Mouse (Mus musculus): ENCODE results near the gene Epha7. TPM values are rescaled to one million over a fixed set of nuclear protein-coding genes. Genes with fewer than 3 reads are reported as not detected.

Epha7 gene
- polyA plus RNA-seq (2015; fragmentation: Nextera tagmentation; extraction: Ambion mirVana): 45.2 and 51.8 TPM in 2 replicates

GRCm38 (mm10) chr4:28812691-28813289 lies at the start of gene Epha7:
Epha7 (plus strand) TSS chr4:28813131.
- Histone ChIP-seq H3K27me3 (no peaks in the 10 kb centered on the region), H3K36me3 (no peaks in the 10 kb centered on the region), H3K9ac (peak within 1 kb of the TSS; percentile 85), H3K27ac (replicated peaks) (peak within 1 kb of the TSS; percentile 97), H3K4me3 (peak within 1 kb of the TSS; percentile 66), H3K9me3 (no peaks in the 10 kb centered on the region), H3K4me2 (peak within 1 kb of the TSS; percentile 76), H3K4me1 (replicated peaks) (peaks cover 11% of the 10 kb centered on the region)
- ATAC-seq (ENCODE audit: low read depth): peak; percentile 98
- under 1% methylated on average over 47 of the region's 48 CpGs for WGBS

GRCm38 (mm10) chr4:28783961-28784360 lies 29.0 kb upstream of the Epha7 start:
- no peak overlapping the region for H3K4me2 ChIP-seq
- H3K36me3 ChIP-seq: no peaks in the 10 kb centered on the region
- H3K4me1 ChIP-seq (replicated peaks): no peaks in the 10 kb centered on the region
- no peaks in the 10 kb centered on the region for H3K27me3 ChIP-seq
- H3K27ac ChIP-seq (replicated peaks): no peak overlapping the region
- no peak overlapping the region for H3K4me3 ChIP-seq
- ATAC-seq (ENCODE audit: low read depth): no peak
- WGBS: 61% methylated on average over 3 of the region's 3 CpGs
- H3K9ac ChIP-seq: no peak overlapping the region
- H3K9me3 ChIP-seq: no peaks in the 10 kb centered on the region

GRCm38 (mm10) chr4:28808800-28809199 lies 4.1 kb upstream of the Epha7 start:
- Histone ChIP-seq H3K4me1 (replicated peaks) (peaks cover 6% of the 10 kb centered on the region; the same call in 1 of the 2 replicates), H3K9ac (no peak overlapping the region), H3K9me3 (no peaks in the 10 kb centered on the region), H3K36me3 (no peaks in the 10 kb centered on the region), H3K4me2 (no peak overlapping the region), H3K4me3 (no peak overlapping the region), H3K27me3 (no peaks in the 10 kb centered on the region), H3K27ac (replicated peaks) (no peak overlapping the region)
- ATAC-seq (ENCODE audit: low read depth): no peak

DNA sequence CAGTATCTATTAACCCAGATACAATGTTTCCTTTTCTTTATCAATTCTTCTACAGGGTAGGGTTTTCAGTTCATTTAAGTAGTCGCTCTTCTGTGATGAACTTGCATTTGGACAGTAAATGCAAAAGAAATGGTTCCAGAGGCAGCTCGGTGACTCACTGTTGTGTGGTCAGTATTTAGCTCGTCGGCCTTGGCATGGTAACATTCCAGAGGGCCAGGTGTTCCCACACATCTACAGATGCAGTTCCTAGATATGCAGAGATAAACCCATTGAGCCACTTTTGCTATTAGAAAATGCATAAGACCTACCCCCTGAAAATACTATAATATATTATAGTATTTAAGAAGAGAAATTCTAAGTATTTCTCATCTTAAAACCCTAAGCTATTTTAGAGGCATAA lies 3.2 kb upstream of the Epha7 start:
- 78% methylated on average over 4 of the region's 4 CpGs for WGBS

DNA sequence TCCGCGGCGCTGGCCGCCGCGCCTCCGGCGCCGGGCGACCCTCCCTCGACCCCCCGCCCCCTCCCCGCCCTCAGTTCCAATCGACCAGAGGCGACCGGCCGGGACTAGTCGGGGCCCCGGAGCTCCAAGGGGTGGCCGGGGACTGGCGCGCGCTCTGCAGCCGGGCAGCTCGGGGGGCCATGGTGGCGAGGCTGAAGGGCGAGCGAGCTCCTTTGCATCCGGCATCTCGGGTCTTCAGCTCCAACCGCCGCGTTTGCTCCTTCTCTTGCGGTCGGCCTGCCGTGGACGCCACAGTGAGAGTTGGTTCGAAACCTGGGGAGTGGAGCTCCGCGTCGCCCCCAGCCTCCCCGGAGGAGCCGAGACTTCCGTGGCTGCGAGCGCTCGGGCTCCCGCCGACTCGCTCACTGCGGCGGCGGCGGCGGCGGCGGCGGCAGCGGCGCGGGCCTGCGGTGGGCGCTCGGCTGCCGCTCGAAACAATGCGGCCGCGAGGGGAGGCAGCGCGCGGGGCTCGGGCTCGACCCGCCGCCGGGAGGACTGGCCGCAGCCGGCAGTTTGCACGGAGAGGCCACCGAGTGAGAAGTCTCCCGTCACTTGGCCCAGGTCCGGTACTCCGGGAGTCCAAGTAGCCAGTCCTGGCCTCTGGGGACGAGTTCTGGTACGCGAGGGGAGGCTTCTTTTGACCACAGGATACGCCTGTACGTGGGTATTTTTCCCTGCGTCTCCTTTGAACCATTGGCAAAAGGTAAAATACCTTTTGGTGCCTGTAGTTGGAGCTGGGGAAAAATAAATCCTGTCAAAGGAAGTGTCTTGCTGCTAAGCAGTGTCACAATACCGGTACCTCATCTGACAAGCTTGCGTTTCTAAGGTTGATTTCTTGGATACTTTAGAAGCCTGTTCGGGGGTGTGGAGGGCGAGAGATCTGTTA lies 882 bp downstream of the Epha7 start:
- no peaks in the 10 kb centered on the region for H3K27me3 ChIP-seq
- H3K4me2 ChIP-seq: peak overlapping the region; percentile 76
- WGBS: under 1% methylated on average over 67 of the region's 94 CpGs
- peak; percentile 66 for ATAC-seq (ENCODE audit: low read depth)
- peaks cover 11% of the 10 kb centered on the region for H3K4me1 ChIP-seq (replicated peaks)
- peak overlapping the region; percentile 85 for H3K9ac ChIP-seq
- H3K27ac ChIP-seq (replicated peaks): peak overlapping the region; percentile 97
- no peaks in the 10 kb centered on the region for H3K9me3 ChIP-seq
- no peaks in the 10 kb centered on the region for H3K36me3 ChIP-seq
- H3K4me3 ChIP-seq: peak overlapping the region; percentile 66

More for the DNA sequence above, 3.2 kb upstream of the Epha7 start:
- H3K4me3 ChIP-seq: no peak overlapping the region
- no peak overlapping the region for H3K4me2 ChIP-seq
- peaks cover 6% of the 10 kb centered on the region; the same call in 1 of the 2 replicates for H3K4me1 ChIP-seq (replicated peaks)
- H3K27ac ChIP-seq (replicated peaks): no peak overlapping the region
- no peaks in the 10 kb centered on the region for H3K36me3 ChIP-seq
- H3K9ac ChIP-seq: no peak overlapping the region
- H3K9me3 ChIP-seq: no peaks in the 10 kb centered on the region
- no peak for ATAC-seq (ENCODE audit: low read depth)
- no peaks in the 10 kb centered on the region for H3K27me3 ChIP-seq

DNA sequence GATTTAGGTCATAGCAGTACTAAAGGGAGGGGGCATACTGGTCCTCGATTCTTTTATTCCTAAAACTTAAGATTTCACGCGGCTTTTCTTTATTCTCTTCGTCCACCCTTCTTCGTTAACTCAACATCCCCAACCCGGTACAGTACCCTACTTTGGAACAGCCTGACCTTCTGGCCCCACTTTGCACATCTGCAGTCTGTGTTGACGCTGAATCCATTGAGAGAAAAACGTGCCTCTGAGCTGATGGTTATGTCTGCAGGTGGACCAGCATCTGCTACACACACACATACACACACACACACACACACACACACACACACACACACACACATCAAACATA lies 1.5 kb downstream of the Epha7 start:
- H3K9ac ChIP-seq: peak overlapping the region; percentile 85
- H3K9me3 ChIP-seq: no peaks in the 10 kb centered on the region
- H3K4me2 ChIP-seq: peak overlapping the region; percentile 76
- ATAC-seq (ENCODE audit: low read depth): no peak
- H3K4me3 ChIP-seq: peak overlapping the region; percentile 66
- H3K27me3 ChIP-seq: no peaks in the 10 kb centered on the region
- no peaks in the 10 kb centered on the region for H3K36me3 ChIP-seq
- peaks cover 11% of the 10 kb centered on the region for H3K4me1 ChIP-seq (replicated peaks)
- peak overlapping the region; percentile 97 for H3K27ac ChIP-seq (replicated peaks)
- 0% methylated on average over 8 of the region's 8 CpGs for WGBS

GRCm38 (mm10) chr4:28814816-28815620 lies 2.1 kb downstream of the Epha7 start:
- no peaks in the 10 kb centered on the region for H3K9me3 ChIP-seq
- no peaks in the 10 kb centered on the region for H3K27me3 ChIP-seq
- peak overlapping the region; percentile 76 for H3K4me2 ChIP-seq
- peak overlapping the region; percentile 85 for H3K9ac ChIP-seq
- peak overlapping the region; percentile 97 for H3K27ac ChIP-seq (replicated peaks)
- peak; percentile 44 for ATAC-seq (ENCODE audit: low read depth)
- H3K4me3 ChIP-seq: peak overlapping the region; percentile 66
- WGBS: under 1% methylated on average over 72 of the region's 72 CpGs
- peaks cover 11% of the 10 kb centered on the region for H3K4me1 ChIP-seq (replicated peaks)
- no peaks in the 10 kb centered on the region for H3K36me3 ChIP-seq

DNA sequence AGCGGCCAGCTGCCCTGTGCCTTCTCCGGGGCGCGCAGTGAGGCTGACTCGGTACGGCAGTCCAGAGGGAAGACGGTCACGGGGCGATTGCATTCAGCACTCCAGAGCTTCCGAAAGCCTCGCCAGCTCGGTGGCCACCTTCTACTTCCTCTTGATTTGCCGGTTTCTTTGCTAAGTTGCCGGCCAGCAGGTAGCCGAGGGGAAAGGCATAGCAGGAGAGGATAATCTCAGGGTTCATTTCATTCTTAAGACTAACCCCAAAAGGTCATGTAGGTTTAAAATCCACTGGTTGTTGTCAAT lies 2.6 kb downstream of the Epha7 start:
- peak overlapping the region; percentile 85 for H3K9ac ChIP-seq
- H3K9me3 ChIP-seq: no peaks in the 10 kb centered on the region
- H3K36me3 ChIP-seq: no peaks in the 10 kb centered on the region
- H3K27me3 ChIP-seq: no peaks in the 10 kb centered on the region
- H3K27ac ChIP-seq (replicated peaks): peak overlapping the region; percentile 97
- H3K4me2 ChIP-seq: peak overlapping the region; percentile 76
- WGBS: 1% methylated on average over 15 of the region's 15 CpGs
- H3K4me1 ChIP-seq (replicated peaks): peaks cover 11% of the 10 kb centered on the region
- H3K4me3 ChIP-seq: peak overlapping the region; percentile 66
- no peak for ATAC-seq (ENCODE audit: low read depth)

- Histone ChIP-seq H3K4me3 (no peak overlapping the region), H3K9me3 (no peaks in the 10 kb centered on the region), H3K36me3 (peaks cover 8% of the 10 kb centered on the region), H3K27ac (replicated peaks) (no peak overlapping the region), H3K27me3 (no peaks in the 10 kb centered on the region), H3K9ac (no peak overlapping the region), H3K4me2 (no peak overlapping the region), H3K4me1 (replicated peaks) (peaks cover 4% of the 10 kb centered on the region)
- WGBS: 70% methylated on average over 1 of the region's 1 CpGs
- ATAC-seq (ENCODE audit: low read depth): no peak
Observed at GRCm38 (mm10) chr4:28823616-28824015, 10.7 kb downstream of the Epha7 start.

- no peak overlapping the region for H3K4me2 ChIP-seq
- H3K27ac ChIP-seq (replicated peaks): no peak overlapping the region
- WGBS: 55% methylated on average over 7 of the region's 7 CpGs
- no peaks in the 10 kb centered on the region for H3K27me3 ChIP-seq
- no peaks in the 10 kb centered on the region for H3K9me3 ChIP-seq
- H3K9ac ChIP-seq: no peak overlapping the region
- no peak for ATAC-seq (ENCODE audit: low read depth)
- peaks cover 4% of the 10 kb centered on the region for H3K4me1 ChIP-seq (replicated peaks)
- H3K4me3 ChIP-seq: no peak overlapping the region
- peaks cover 8% of the 10 kb centered on the region for H3K36me3 ChIP-seq
Observed at GRCm38 (mm10) chr4:28824616-28825015, 11.7 kb downstream of the Epha7 start.

DNA sequence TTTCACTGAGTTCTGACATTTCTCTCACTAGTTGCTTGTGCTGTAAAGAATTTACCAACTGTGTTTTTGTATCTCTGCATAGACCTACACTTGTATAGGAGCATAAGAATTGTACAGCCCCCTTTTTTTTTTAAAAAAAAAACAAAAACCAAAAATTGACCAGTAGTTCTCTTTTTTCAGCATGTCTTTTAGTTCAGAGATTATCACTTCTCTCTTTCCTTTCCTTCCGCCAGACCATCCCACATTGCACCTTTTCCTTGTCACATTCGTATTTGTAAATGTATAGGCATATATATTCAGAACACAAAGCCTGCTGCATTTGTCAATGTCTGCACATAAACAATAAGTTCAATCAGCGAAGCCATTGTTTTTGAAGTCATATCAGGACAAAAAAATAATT lies 24.7 kb downstream of the Epha7 start:
- Histone ChIP-seq H3K9me3 (no peaks in the 10 kb centered on the region), H3K4me3 (no peak overlapping the region), H3K4me2 (no peak overlapping the region), H3K27me3 (no peaks in the 10 kb centered on the region), H3K4me1 (replicated peaks) (0 out of 2 replicates have a peak, but pooled peaks cover 5% of the 10 kb centered on the region), H3K36me3 (no peaks in the 10 kb centered on the region), H3K27ac (replicated peaks) (no peak overlapping the region), H3K9ac (no peak overlapping the region)
- ATAC-seq (ENCODE audit: low read depth): no peak
- 92% methylated on average over 3 of the region's 3 CpGs for WGBS

DNA sequence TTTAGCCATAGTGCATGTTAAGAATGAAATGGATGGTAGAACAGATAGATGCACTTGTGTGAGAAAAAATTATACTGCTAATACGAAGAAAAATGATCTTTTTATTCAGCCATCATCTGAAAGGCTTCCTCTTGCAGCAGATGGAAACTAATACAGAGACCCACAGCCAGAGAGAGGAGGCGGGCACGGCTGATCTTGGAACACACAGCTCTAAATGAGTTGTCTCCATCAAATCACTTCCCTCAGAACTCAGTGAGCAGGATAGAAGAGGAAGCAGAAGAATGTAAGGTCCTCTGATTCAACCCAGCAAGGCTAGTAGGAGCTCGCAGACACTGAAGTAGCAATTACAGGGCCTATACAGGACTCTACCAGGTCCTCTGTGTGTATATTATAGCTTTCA lies 33.4 kb downstream of the Epha7 start:
- Histone ChIP-seq H3K4me2 (no peak overlapping the region), H3K27me3 (no peaks in the 10 kb centered on the region), H3K9me3 (no peaks in the 10 kb centered on the region), H3K36me3 (no peaks in the 10 kb centered on the region), H3K4me3 (no peak overlapping the region), H3K9ac (no peak overlapping the region), H3K4me1 (replicated peaks) (no peaks in the 10 kb centered on the region), H3K27ac (replicated peaks) (no peak overlapping the region)
- no peak for ATAC-seq (ENCODE audit: low read depth)
- WGBS: 96% methylated on average over 4 of the region's 4 CpGs

Data from neural tube, embryonic 13.5 days (tissue).